Mouse (Mus musculus): Measurements from ENCODE around the gene Gm49369.

- no peak for TF ChIP-seq CTCF (IDR thresholded peaks at IDR 0.05; ENCODE audit: low read depth, low read length)
- TF ChIP-seq POLR2A (IDR thresholded peaks at IDR 0.05; ENCODE audit: extremely low read depth, insufficient read depth, low read length) = no peak
Measured at GRCm38 (mm10) chr7:142400112-142400749, 17.8 kb upstream of the Gm49369 start.
